Mouse (Mus musculus) heart, postnatal 0 days (tissue): Measurements from ENCODE around the gene BC048562. TPM values are rescaled to one million over a fixed set of nuclear protein-coding genes. Genes with fewer than 3 reads are reported as not detected.

ENCODE experiments used
- ATAC-seq: fragments of 200-750 bp; cut with Nextera tagmentation; 2 replicates; pipeline ENCODE4 v1.8.0; 2017; ENCODE audit warnings: low read depth, moderate number of reproducible peaks, moderate library complexity; ENCODE audit not compliant: insufficient read depth
- DNase-seq: peaks from one replicate; pipeline ENCODE4 v3.0.0-alpha.2; 2016; ENCODE audit warnings: low spot score
- H3K27ac ChIP-seq: fragments of 300-500 bp; sonication (generic); 2 replicates; pipeline ENCODE4 v1.5.1; 2014; ENCODE audit warnings: low read depth, mild to moderate bottlenecking
- H3K27me3 ChIP-seq: fragments of 300-500 bp; sonication (generic); 2 replicates; pipeline ENCODE4 v1.6.1; 2014; ENCODE audit warnings: low read length, mixed read lengths; ENCODE audit not compliant: control insufficient read depth, insufficient read depth
- H3K36me3 ChIP-seq: fragments of 300-500 bp; sonication (generic); replicated peaks from 2 replicates; pipeline ENCODE4 v1.6.1; 2014; ENCODE audit warnings: low read length, mixed read lengths; ENCODE audit not compliant: control insufficient read depth, insufficient read depth
- H3K4me1 ChIP-seq: fragments of 300-500 bp; sonication (generic); 2 replicates; pipeline ENCODE4 v1.6.1; 2014; ENCODE audit warnings: antibody characterized with exemption; ENCODE audit not compliant: control insufficient read depth, insufficient read depth
- H3K4me2 ChIP-seq: fragments of 300-500 bp; sonication (generic); 2 replicates; pipeline ENCODE4 v1.6.1; 2014; ENCODE audit warnings: low read depth, mild to moderate bottlenecking, low read length, moderate library complexity
- H3K4me3 ChIP-seq: fragments of 300-500 bp; sonication (generic); 2 replicates; pipeline ENCODE4 v1.5.1; 2014; ENCODE audit warnings: low read depth, low read length
- H3K9ac ChIP-seq: fragments of 300-500 bp; sonication (generic); replicated peaks from 2 replicates; pipeline ENCODE4 v1.6.1; 2014; ENCODE audit warnings: low read depth, low read length, mixed read lengths
- H3K9me3 ChIP-seq: fragments of 300-500 bp; sonication (generic); replicated peaks from 2 replicates; pipeline ENCODE4 v1.6.1; 2016; ENCODE audit warnings: low read length; ENCODE audit not compliant: control insufficient read depth
- CTCF ChIP-seq: IDR thresholded peaks from 2 replicates; pipeline ENCODE4 v1.5.1; 2016; ENCODE audit warnings: antibody characterized with exemption, control low read depth, low read depth
- EP300 ChIP-seq: IDR thresholded peaks from 2 replicates; pipeline ENCODE4 v1.6.1; 2016; ENCODE audit warnings: antibody characterized with exemption, low read depth
- WGBS: fragments of 180-500 bp; shearing (Covaris S2); extraction: QIAGEN DNeasy Blood & Tissue Kit; methylation state at CpG from one replicate; pipeline ENCODE4 v1.1.7; 2014; 5-methylcytosine and 5-hydroxymethylcytosine counted together
- polyA plus RNA-seq: library from polyadenylated mRNA; unstranded; fragments of >200 nt; fragmentation: Nextera tagmentation; extraction: Ambion mirVana; gene quantifications from 2 replicates; pipeline ENCODE4 v1.2.1, GENCODE M21; 2015
- total RNA-seq: library from RNA; depleted of rRNA; stranded (reverse); fragments of >200 nt; gene quantifications from 2 replicates; pipeline ENCODE4 v1.2.3, GENCODE M21; 2014; ENCODE audit warnings: low replicate concordance

BC048562 gene
- total and polyA plus RNA-seq, 2 experiments from 2014 or later: not detected

- Histone ChIP-seq H3K9ac (peak within 1 kb of the TSS; percentile 79), H3K4me1 (peaks cover 14% of the 10 kb centered on the region), H3K4me3 (peak within 1 kb of the TSS; percentile 67), H3K36me3 (peaks cover 25% of the 10 kb centered on the region), H3K27me3 (no peaks in the 10 kb centered on the region), H3K4me2 (peak within 1 kb of the TSS; percentile 92), H3K9me3 (no peaks in the 10 kb centered on the region), H3K27ac (peak within 1 kb of the TSS; percentile 84)
- ATAC-seq (peak; percentile 90), DNase-seq (peak; percentile 80)
- no peak for TF ChIP-seq CTCF
- peak; percentile 58; the same call in 1 of the 2 replicates for TF ChIP-seq EP300
- WGBS: under 1% methylated on average over 47 of the region's 52 CpGs
Measured at GRCm38 (mm10) chr9:108460319-108461178, 24.3 kb downstream of the BC048562 start, which contains the start of gene Ccdc71. Gene Ccdc71 (plus strand): TSS chr9:108460527.

GRCm38 (mm10) chr9:108461181-108461631 lies 24.9 kb downstream of the BC048562 start, which contains the start of gene Klhdc8b:
Gene Klhdc8b (minus strand): TSS chr9:108461581.
- WGBS: 25% methylated on average over 11 of the region's 11 CpGs
- TF ChIP-seq EP300 (no peak), CTCF (no peak)
- peaks cover 14% of the 10 kb centered on the region for H3K4me1 ChIP-seq
- no peaks in the 10 kb centered on the region for H3K27me3 ChIP-seq
- ATAC-seq: no peak
- H3K4me2 ChIP-seq: peak within 1 kb of the TSS; percentile 92
- H3K27ac ChIP-seq: peak within 1 kb of the TSS; percentile 84
- peaks cover 31% of the 10 kb centered on the region for H3K36me3 ChIP-seq
- H3K9ac ChIP-seq: peak within 1 kb of the TSS; percentile 79
- H3K9me3 ChIP-seq: no peaks in the 10 kb centered on the region
- H3K4me3 ChIP-seq: peak within 1 kb of the TSS; percentile 67
- no peak for DNase-seq

- no peak for ATAC-seq
- Histone ChIP-seq H3K4me2 (peak overlapping the region; percentile 92), H3K36me3 (peaks cover 33% of the 10 kb centered on the region), H3K9ac (no peak overlapping the region), H3K4me3 (peak overlapping the region; percentile 67; the same call in 1 of the 2 replicates), H3K27ac (peak overlapping the region; percentile 84), H3K27me3 (no peaks in the 10 kb centered on the region), H3K4me1 (peaks cover 14% of the 10 kb centered on the region), H3K9me3 (no peaks in the 10 kb centered on the region)
- TF ChIP-seq CTCF: no peak
- no peak for TF ChIP-seq EP300
- DNase-seq: no peak
- 78% methylated on average over 5 of the region's 5 CpGs for WGBS
Measured at GRCm38 (mm10) chr9:108461675-108462074, 25.4 kb downstream of the BC048562 start.

GRCm38 (mm10) chr9:108462192-108462591 lies 25.9 kb downstream of the BC048562 start:
- ATAC-seq: 0 out of 2 replicates have a peak, but pooled peaks have one; percentile 28
- 58% methylated on average over 10 of the region's 10 CpGs for WGBS
- no peaks in the 10 kb centered on the region for H3K27me3 ChIP-seq
- H3K9ac ChIP-seq: no peak overlapping the region
- H3K9me3 ChIP-seq: no peaks in the 10 kb centered on the region
- peak; percentile 43 for DNase-seq
- peaks cover 33% of the 10 kb centered on the region for H3K36me3 ChIP-seq
- H3K4me1 ChIP-seq: peaks cover 14% of the 10 kb centered on the region
- H3K4me3 ChIP-seq: 0 out of 2 replicates have a peak overlapping the region, but pooled peaks have one; percentile 67
- H3K27ac ChIP-seq: peak overlapping the region; percentile 84
- peak overlapping the region; percentile 92 for H3K4me2 ChIP-seq
- TF ChIP-seq EP300 (no peak), CTCF (no peak)

- H3K27ac ChIP-seq: no peak overlapping the region
- H3K4me2 ChIP-seq: no peak overlapping the region
- no peak overlapping the region for H3K4me3 ChIP-seq
- ATAC-seq (no peak), DNase-seq (no peak)
- peaks cover 14% of the 10 kb centered on the region for H3K4me1 ChIP-seq
- TF ChIP-seq CTCF: no peak
- peaks cover 33% of the 10 kb centered on the region for H3K36me3 ChIP-seq
- no peaks in the 10 kb centered on the region for H3K27me3 ChIP-seq
- WGBS: 92% methylated on average over 9 of the region's 9 CpGs
- no peaks in the 10 kb centered on the region for H3K9me3 ChIP-seq
- no peak overlapping the region for H3K9ac ChIP-seq
Measured at GRCm38 (mm10) chr9:108463713-108464112, 27.4 kb downstream of the BC048562 start.
